Mouse (Mus musculus) cerebellum, adult 18-20 months (tissue): ENCODE data around the gene Tmem132b.
"Not testable (repeated sequence)": the region's sequence is repeated elsewhere in the genome, so short reads cannot be mapped to it uniquely, and the experiment has no call there.

ENCODE experiments used
- DNase-seq, 2 experiments: peaks; one replicate each; pipeline ENCODE4 v3.0.0; 2021

Tmem132b gene

DNA sequence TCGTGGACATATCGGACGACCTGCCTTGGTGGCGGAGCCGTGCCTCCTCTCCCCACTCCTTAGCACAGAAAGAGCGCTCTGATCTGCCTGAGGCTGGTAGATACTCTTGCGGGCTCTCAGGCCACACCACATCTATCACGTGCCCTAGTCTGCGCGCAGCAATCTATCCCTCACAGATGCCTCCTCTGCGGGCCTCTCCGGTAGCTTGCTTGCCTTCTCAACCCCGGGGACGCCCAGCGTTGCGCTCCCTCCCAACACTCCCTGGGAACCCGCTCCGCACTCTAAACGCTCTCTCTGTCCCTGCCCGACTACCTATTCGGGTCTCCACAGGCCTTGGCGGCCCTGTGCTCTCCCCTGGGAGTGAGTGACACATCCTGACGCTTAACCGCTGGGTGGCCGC is at the start of gene Tmem132b:
Tmem132b (plus strand) TSS at position 141 of the 400 bp plus-strand sequence.
- DNase-seq: no peak

DNA sequence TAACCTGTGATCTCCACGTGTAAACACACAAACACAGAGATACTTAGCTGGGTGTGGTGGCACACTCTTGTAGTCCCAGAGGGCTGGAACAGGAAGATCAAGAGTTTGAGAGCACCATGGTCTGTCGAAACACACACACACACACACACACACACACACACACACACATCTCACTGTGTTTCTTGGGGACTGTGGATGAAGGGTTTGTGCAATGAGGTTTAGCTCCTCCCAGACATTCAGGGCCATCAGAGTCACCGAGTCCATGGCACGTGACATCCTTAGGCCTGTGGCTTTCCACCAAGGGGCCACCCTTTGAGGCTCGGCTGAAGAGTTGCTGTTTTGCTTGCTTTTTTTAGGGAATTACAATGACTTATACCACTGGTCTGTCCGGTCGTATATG is 49.1 kb upstream of the Tmem132b start:
- no peak for DNase-seq

DNA sequence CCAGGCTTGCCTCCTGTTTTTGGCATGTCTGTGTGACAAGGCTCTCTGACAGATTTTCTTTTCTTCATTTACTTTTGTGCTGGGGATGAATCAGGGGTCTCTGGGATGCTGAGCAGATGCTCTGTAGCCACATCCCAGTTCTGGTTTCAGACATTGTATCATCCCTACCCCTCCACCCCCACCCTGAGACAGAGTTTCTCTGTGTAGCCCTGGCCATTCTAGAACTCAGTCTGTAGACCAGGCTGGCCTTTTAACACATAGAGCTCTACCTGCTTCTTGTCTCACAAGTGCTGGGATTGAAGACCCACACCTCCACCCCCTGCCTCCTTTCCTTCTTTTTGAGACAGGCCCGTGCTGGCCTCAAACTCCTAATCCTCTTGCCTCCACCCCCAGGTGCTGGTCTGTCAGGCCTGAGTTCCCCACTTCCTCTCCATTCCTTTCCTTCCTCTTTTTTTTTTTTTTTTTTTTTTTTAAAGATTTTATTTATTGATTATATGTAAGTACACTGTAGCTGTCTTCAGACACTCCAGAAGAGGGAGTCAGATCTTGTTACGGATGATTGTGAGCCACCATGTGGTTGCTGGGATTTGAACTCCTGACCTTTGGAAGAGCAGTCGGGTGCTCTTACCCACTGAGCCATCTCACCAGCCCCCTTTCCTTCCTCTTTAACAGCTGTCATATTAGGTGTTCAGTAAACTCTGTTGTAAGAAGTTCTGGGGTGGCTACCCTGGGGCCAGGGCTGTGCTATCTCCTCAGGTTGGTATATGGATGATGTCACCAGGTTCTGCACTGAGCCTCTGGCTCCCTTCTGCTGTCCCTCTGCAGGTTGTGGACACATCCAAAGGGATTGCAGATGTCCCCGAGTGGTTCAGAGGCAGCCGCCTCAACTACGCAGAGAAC is 47.6 kb upstream of the Tmem132b start:
- DNase-seq: no peak

DNA sequence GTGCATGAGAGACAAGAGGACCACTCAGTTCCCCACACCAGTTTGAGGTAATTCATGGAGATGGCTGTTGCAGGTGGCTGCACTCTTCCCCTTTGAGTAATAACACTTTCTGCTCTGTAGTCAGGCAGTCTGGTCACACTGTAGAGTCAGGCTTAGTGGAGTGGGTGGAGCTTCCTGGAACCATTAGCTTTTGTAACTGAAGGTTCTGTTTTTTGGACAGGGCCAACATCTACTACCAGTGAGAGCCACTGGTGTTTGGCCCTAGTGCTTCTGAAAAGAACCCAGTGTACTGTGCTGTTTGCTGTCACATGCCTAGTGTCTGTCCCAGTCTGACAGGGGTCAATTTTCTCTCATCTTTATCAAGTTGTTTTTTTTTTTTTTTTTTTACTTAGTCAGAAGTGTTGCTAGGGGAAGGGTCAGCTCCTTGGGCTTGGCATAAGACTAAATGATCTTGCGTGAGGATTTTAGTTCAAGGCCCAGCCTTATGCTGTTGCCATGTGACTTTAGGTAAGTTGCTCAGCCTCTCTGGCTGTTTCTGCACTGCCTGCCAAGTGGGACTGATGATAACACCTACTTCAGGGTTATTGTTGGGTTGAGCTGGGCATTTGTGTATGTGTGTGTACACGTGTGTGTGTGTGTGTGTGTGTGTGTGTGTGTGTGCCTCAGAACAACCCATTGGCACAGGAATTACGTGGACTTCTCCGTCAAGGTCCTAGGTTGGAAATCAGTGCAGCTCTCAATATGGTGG is 46.4 kb upstream of the Tmem132b start:
- DNase-seq: no peak

GRCm38 (mm10) chr5:125486088-125486487 is 45.5 kb upstream of the Tmem132b start:
- DNase-seq: peak in 1 of 2 experiments; percentile 57

- DNase-seq: peak; percentile 66 to 77
These were observed 44.0 kb upstream of the Tmem132b start for GRCm38 (mm10) chr5:125487375-125488115.

DNA sequence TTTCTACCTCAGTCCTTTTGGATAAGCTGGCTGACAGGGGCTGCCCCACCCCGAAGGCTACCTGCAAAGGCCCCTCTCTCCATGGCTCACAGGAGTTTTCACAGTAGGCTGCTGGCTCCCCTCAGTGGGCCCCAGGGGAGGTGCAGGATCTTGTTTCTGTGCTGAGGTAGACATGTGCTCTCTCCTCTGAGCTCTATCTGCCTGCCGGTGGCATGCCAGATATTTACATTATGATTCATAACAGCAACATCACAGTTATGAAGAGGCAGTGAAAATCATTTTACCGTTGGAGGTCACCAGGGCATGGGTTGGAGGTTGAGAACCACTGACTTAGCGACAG is 43.5 kb upstream of the Tmem132b start:
- DNase-seq: peak in 1 of 2 experiments; percentile 25

- DNase-seq: not testable (repeated sequence)
These were observed 42.6 kb upstream of the Tmem132b start for GRCm38 (mm10) chr5:125488953-125489352.

GRCm38 (mm10) chr5:125491107-125491506 is 40.5 kb upstream of the Tmem132b start:
- peak; percentile 68 to 74 for DNase-seq

- DNase-seq: no peak
These were observed 39.0 kb upstream of the Tmem132b start for GRCm38 (mm10) chr5:125492379-125493092.

GRCm38 (mm10) chr5:125493093-125493423 is 38.5 kb upstream of the Tmem132b start:
- no peak for DNase-seq

DNA sequence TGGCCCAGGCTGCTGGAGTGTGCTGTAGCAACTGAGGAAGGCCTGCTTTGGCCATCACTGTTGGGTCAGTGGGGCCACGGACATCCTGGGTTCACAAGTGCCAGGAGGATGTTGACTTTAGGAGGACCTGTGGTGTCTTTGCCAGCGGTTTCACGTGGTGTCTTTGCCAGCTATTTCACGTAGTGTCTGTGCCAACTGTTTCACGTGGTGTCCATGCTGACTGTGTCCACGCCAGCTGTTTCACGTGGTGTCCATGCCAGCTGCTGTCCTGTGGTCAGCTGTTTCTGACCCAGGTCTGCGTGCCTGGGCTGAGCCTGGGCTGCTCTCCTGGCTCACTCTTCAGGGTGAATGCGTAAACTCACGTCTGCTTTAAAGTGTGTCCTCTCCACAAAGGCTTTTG is 35.9 kb upstream of the Tmem132b start:
- no peak for DNase-seq

DNA sequence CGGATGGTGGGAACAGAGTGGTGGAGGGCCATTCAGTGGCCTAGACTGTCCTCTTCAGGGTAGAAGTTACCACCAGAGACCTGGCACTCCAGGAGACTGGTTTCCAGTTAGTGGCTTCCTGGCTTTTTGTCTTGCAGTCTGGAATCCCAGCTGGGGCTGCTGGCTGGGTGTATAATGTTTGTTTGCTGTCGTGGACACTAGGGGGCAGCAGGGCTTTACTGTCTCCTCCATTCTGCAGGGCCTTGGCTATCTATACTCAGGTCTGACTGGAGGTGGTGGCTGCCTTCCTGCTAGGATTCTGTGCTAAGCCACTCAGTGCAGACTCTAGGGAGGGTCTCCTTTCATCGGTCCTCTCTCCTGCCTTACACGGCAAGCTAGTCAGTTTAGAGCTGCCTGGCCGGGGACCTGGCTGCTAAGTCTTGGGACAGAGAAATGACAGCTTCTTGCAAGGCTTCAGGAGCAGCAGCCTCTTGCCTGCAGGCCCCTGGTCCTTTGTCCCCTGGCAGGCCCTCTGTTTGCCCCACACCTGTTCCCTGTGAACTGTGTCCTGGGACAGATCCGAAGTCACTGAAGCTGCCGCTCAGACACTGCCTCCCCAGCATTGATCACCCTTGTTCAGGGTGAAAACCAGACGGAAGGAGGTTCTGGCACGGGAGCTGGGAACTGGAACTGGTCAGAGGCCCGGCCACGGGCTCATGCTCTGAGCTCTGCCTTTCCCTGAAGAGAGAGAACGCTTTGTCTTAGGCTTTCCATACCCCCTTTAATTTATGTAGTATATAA is 33.6 kb upstream of the Tmem132b start:
- DNase-seq: peak; percentile 84 to 86

DNA sequence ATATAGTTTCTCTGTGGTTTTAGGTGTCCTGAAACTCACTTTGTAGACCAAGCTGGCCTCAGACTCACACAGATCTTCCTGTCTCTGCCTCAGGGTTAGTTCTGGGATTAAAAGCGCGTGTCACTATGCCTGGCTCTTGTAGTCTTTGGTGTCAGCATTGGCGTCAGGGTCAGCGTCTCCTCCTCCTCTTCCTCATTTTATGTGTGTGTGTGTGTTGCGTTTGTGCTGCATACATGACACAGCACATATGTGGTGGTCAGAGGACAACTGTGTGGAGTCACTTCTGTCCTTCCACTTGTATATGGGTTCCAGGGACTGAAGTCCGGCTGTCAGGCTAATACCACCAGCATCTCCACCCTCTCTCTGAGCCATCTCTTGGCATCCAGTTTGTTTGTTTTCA is 30.1 kb upstream of the Tmem132b start:
- DNase-seq: no peak

GRCm38 (mm10) chr5:125502186-125502585 is 29.4 kb upstream of the Tmem132b start:
- DNase-seq: no peak

DNA sequence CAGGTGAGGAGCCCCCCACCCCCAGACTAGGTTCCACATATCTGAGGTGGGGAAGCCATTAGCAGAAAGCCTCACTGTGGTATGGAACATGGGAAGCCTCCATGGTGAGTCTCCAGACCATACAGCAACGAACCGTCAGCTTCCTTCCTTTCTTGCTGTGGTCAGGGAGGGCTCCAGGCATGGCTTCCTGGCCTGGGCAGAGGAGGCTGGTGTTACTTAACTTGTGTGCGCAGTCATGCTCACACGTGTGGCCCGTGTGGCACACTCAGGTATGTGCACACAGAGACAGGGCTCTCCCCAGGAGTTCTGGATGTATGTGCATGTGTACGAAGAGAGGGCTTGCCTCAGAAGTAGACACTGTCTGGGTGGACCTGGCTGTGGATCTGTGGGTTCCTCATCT is 27.9 kb upstream of the Tmem132b start:
- no peak for DNase-seq

DNA sequence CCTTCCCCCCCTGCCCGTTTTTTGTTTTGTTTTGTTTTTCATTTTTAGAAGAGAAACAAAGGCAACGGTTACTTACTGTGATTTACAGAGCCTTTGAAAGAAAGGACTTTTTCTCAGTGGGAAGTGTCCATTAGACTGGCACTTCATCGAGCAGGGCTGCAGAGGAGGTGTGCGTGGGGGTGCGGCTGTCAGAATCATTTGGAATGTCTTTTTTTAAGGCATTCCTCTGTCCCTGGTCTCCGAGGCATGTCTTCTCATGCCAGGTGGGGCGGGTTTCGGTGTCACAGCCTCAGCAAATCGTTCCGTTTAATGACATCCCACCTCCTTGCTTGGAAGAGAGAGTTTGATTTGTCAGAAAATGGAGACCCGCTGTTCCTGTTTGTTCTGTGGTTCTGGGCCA is 26.9 kb upstream of the Tmem132b start:
- DNase-seq: no peak

GRCm38 (mm10) chr5:125505968-125506367 is 25.6 kb upstream of the Tmem132b start:
- DNase-seq: no peak

DNA sequence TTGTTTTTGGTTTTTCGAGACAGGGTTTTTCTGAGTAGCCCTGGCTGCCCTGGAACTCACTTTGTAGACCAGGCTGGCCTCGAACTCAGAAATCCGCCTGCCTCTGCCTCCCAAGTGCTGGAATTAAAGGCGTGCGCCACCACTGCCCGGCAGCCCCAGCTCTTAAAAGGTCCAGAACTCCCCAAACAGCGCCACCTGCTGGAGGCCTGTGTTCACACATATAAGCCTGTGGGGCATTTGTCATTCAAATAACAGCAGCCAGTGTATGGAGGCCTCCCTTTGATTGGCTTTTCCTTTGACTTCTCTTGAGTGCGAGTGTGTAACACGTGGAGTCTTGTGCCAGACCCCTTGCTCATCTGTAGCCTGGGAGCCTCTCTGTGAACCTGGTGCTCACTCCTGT is 24.0 kb upstream of the Tmem132b start:
- DNase-seq: no peak

GRCm38 (mm10) chr5:125508006-125508405 is 23.6 kb upstream of the Tmem132b start:
- DNase-seq: no peak

- peak; percentile 68 to 69 for DNase-seq
These were observed 22.0 kb upstream of the Tmem132b start for GRCm38 (mm10) chr5:125509541-125509940.

DNA sequence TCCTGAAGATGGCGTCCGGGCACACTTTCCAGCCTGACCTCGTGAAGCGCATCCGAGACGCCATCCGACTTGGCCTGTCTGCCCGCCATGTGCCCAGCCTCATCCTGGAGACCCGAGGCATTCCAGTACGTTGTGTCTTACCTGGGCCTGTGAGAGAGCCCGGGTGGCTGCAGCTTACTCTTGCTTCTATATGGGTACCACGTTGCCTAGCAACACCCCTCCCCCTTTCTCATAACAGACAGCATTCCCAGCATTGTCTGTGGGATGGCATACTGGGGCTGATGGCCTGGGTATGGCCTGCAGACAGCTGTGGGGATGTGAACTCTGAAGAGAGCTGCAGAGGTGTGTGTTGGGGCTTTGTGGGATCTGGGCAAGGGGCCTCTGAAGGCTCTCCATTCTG is 16.6 kb upstream of the Tmem132b start:
- DNase-seq: no peak
